Mouse (Mus musculus) small intestine, adult 2 months (tissue): ENCODE measurements around the gene Sfswap.

ENCODE experiments used
- CTCF ChIP-seq: fragments of 200-500 bp; IDR thresholded peaks from 2 replicates; pipeline ENCODE4 v1.5.1; 2012; ENCODE audit warnings: low read depth, mild to moderate bottlenecking, control low read depth, inconsistent platforms, low read length, moderate library complexity, mixed read lengths; ENCODE audit not compliant: insufficient replicate concordance, insufficient read length; ENCODE audit errors: extremely low read depth
- POLR2A ChIP-seq: fragments of 200-500 bp; IDR thresholded peaks from 2 replicates; pipeline ENCODE4 v1.6.1; 2012; ENCODE audit warnings: low read depth, mild to moderate bottlenecking, control low read depth, inconsistent platforms, low read length, moderate library complexity

DNA sequence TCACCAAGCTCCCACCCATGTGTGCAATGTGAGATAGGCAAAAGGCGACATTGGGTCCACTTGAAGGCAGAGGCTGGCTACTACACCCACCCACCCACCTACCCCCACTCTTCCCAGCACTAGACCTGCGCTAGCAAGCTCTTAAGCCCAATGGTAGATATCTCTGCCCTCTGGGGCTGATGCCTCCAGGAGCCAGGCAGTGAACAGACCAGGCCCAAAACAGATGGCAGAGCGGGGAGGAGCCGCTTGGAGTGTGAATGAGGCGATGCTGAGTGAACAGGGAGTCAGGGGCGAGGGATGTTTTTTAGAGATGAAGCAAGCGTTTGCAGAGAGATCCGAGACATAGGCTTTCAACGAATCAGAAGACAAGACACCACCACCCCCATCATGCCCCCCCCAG lies 79.6 kb downstream of the Sfswap start:
- no peak for TF ChIP-seq POLR2A
- no peak for TF ChIP-seq CTCF
